Mouse (Mus musculus) testis, postnatal 10 days (tissue): Measurements from ENCODE around the gene Ms4a15.
A peak's percentile ranks its signal among the peaks of the same experiment; 100 is the strongest.

ENCODE experiments used
- DNase-seq: peaks from one replicate; pipeline ENCODE4 v3.0.0; 2021; ENCODE audit warnings: low spot score

The Ms4a15 gene

GRCm38 (mm10) chr19:10959978-10960346 lies 33.1 kb downstream of the Ms4a15 start:
- DNase-seq = no peak

- no peak for DNase-seq
Observed at GRCm38 (mm10) chr19:10959085-10959977, 33.7 kb downstream of the Ms4a15 start.

GRCm38 (mm10) chr19:10952021-10952939 lies 40.8 kb downstream of the Ms4a15 start:
- DNase-seq = peak; percentile 60

- no peak for DNase-seq
Observed at GRCm38 (mm10) chr19:10949558-10949957, 43.5 kb downstream of the Ms4a15 start.

GRCm38 (mm10) chr19:10949112-10949511 lies 43.9 kb downstream of the Ms4a15 start, which contains the start of gene Ccdc86:
Gene Ccdc86 (minus strand): TSS chr19:10949266.
- peak; percentile 97 for DNase-seq

- peak; percentile 62 for DNase-seq
Observed at GRCm38 (mm10) chr19:10948416-10948815, 44.6 kb downstream of the Ms4a15 start.

GRCm38 (mm10) chr19:10947219-10947618 lies 45.8 kb downstream of the Ms4a15 start:
- no peak for DNase-seq

DNA sequence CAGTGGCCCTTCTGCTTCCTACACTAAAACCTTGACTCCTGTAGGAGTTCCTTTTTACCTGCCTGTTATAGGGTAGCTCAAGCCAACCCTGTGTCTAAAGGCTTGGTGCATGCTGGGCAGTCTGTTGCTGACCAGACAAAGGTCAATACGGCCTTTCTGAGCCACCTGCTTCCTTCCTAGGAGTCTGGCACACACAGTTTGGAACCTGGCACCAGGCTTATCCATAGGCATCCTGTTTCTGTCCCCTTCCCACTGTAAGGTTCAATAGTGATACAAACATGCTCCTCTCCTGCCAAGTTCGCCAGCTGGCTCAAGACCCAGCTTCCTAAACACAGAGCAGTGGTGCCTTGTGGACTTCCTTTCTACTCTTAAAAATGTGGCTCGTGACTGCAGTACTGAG lies 46.5 kb downstream of the Ms4a15 start:
- no peak for DNase-seq

DNA sequence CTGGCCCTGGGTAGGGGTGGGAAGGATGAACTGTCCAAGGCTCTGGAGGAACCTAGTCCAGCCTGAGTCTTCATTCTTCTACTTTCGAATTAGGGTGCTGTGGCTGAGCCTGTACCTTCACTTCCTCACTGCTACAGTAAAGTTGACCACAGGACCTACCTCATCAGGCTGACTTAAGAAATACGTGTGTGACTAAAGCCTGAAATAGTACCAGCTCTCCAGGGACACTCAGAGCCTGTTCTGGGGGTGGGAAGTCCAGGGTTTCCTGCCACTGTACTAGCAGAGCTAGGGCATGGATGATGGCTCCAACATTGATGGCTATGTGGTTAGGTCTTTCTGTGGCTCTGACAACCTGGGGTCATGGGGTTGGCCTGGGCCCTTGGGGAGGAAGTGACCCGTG lies 49.1 kb downstream of the Ms4a15 start:
- no peak for DNase-seq

DNA sequence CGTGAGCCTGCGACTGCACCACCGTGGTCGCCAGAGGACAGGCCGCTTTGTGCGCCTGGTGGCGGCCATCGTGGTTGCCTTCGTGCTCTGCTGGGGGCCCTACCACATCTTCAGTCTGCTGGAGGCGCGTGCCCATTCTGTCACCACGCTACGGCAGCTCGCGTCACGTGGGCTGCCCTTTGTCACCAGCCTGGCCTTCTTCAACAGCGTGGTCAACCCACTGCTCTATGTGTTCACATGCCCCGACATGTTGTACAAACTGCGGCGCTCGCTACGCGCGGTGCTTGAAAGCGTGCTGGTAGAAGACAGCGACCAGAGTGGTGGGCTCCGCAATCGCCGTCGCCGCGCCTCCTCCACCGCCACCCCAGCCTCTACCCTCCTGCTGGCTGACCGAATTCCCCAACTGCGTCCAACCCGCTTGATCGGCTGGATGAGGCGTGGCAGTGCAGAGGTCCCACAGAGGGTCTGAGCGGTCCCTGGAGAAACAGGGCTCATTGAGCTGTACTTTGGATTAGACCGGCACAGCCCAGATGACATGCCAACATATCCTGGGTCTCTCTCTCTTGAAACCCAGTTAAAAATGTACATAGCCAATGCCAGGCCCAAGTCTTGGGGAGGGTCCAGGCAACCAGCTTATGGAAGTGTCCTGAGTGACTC lies 52.1 kb downstream of the Ms4a15 start:
- peak; percentile 55 for DNase-seq

DNA sequence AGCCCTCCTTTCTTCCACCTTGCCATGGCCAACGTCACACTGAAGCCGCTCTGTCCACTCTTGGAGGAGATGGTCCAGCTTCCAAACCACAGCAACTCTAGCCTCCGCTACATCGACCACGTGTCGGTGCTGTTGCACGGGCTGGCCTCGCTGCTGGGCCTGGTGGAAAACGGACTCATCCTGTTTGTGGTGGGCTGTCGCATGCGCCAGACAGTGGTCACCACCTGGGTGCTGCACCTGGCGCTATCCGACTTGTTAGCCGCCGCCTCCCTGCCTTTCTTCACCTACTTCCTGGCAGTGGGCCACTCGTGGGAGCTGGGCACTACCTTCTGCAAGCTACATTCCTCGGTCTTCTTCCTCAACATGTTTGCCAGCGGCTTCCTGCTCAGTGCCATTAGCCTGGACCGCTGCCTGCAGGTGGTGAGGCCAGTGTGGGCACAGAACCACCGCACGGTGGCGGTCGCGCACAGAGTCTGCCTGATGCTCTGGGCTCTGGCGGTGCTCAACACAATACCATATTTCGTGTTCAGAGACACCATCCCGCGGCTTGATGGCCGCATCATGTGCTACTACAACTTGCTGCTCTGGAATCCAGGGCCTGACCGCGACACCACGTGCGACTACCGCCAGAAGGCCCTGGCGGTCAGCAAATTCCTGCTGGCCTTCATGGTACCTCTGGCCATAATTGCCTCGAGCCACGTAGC lies 52.8 kb downstream of the Ms4a15 start:
- DNase-seq = peak; percentile 84

DNA sequence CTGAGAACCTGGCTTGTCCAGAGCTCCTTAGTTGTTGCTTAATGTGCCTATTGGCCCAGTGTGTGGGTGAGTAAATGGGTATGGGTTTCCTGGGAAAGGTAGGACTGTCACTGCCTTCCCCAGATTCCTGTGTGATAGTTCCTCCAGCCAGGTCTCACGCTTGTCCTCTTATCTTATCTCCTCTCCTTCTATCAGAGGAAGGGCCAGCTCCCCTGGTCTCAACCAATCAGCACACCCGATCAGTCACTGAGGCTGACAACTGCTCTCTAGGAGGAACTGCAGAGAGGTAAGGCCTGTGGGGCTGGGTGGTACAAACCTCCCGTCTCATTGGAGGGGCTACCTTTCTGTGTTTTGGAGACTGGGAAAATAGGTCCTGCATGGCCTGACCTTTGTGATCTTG lies 54.3 kb downstream of the Ms4a15 start:
- no peak for DNase-seq

DNA sequence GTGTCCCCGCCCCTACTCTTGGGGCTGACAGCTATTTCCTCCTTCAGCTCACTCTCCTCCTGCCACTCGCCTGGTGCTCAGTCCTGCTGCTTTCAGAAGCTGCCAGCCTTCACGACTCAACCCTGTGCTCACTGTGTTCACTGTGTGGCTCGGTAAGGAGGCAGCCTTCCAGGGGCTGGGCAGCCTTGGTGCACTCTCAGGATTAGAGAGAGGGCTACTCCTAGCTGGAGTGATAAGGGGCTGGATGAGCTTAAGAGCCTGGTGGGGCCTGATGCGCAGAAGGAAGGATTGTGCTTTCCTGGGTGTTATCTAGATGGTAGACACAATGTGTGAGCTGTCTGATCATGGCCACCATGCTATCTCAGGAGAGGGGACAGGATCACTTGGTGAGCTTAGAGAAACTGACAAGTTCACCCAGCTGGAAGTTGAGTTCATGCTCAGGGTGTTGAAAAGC lies 55.9 kb downstream of the Ms4a15 start, which contains the start of gene Ptgdr2:
TSS of gene Ptgdr2 (plus strand) at position 51 of the 454 bp plus-strand sequence.
- DNase-seq = no peak

- no peak for DNase-seq
Observed at GRCm38 (mm10) chr19:10936077-10936476, 57.0 kb downstream of the Ms4a15 start.

- DNase-seq = no peak
Observed at GRCm38 (mm10) chr19:10935029-10935428, 58.0 kb downstream of the Ms4a15 start.

DNA sequence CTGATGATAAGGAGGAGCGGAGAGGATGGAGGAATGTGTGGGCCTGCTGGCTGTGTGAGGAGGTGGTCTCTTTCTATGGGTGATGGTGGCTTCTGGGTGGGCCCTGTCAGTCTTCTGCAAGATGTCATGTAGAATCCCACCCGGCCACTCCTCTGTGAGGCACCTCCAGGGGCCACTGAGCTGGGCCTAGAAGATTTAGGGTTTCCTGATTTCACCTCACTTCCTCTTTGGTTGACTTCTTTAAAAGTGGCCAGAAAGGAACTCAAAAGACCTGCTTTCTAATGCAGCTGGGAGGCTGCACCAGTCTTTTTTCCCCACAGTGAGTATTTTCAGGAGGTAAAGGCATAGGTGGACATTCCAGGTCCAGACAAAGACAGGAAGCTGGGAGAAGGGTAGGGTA lies 62.4 kb downstream of the Ms4a15 start:
- no peak for DNase-seq
